Mouse (Mus musculus): ENCODE measurements around the gene Cntln. TPM values are rescaled to one million over a fixed set of nuclear protein-coding genes. Genes with fewer than 3 reads are reported as not detected.

The Cntln gene
- total RNA-seq, 2 experiments from 2014 or later: 6.1 to 8.0 TPM

- no peak for DNase-seq (ENCODE audit: low spot score in 2 of 2)
Measured at GRCm38 (mm10) chr4:85049933-85050553, 165.9 kb downstream of the Cntln start.

GRCm38 (mm10) chr4:85054616-85055015, 170.5 kb downstream of the Cntln start:
- DNase-seq (ENCODE audit: low spot score in 2 of 2): no peak

DNA sequence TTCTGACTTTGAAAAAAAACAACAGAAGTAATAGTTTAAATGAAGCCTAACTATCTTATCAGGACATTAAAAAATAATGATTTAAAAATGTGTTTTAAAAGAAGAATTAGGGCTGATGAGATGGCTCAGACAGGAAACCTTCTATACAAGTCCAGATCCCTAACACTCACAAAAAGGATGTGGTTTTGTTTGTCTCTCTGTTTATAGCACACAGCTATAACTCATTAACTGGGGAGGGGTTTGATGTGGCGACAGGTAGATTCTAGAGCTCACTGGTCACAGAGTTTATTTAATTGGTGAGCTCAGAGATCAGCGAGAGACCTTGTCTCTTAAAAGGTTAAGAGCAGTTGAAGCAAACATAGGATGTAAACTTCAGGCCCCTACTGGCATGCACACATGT, 175.5 kb downstream of the Cntln start:
- no peak for DNase-seq (ENCODE audit: low spot score in 2 of 2)

DNA sequence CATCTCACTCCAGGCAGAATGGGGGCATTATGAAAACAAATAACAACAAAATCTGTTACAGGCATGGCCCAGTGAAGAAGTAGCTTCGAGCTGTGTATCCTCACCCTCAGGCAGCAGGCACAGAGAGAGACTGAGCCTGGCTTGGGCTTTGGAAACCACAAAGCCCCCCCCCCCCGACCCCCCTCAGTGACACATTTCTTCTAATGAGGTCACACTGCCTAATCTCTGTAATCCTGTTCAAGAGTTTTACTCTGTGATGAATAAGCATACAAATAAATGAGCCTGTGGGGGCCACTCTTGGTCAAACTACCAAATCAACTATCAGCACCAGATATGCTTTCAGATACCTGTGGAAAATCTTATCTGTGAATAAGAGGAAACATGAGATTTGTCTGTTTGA, 177.6 kb downstream of the Cntln start:
- no peak for DNase-seq (ENCODE audit: low spot score in 2 of 2)

DNA sequence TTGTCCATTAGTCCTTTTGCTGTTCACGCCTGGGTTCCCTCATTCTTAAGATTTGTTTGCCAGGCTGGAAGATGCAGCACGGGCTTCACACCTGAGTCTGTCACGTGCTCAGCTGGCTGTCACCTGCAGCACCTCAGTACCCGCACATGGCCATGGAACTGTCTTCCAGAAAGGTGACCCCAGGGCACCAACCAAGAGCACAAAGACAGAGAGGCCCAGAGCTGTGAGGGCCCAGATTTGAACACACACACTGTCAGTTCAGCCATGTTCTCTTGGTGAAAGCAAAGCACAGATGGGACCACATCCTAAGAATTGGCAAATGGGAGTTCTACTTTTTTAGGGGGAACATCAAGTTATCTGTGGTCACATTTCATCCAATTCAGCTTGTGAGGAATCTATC, 211.9 kb downstream of the Cntln start:
- no peak for DNase-seq (ENCODE audit: low spot score in 2 of 2)

GRCm38 (mm10) chr4:85096682-85097081, 212.6 kb downstream of the Cntln start:
- DNase-seq (ENCODE audit: low spot score in 2 of 2): peak; percentile 43 to 60

GRCm38 (mm10) chr4:85102168-85102567, 218.1 kb downstream of the Cntln start:
- DNase-seq (ENCODE audit: low spot score in 2 of 2): no peak

- no peak for DNase-seq (ENCODE audit: low spot score in 2 of 2)
Measured at GRCm38 (mm10) chr4:85106416-85106815, 222.3 kb downstream of the Cntln start.

DNA sequence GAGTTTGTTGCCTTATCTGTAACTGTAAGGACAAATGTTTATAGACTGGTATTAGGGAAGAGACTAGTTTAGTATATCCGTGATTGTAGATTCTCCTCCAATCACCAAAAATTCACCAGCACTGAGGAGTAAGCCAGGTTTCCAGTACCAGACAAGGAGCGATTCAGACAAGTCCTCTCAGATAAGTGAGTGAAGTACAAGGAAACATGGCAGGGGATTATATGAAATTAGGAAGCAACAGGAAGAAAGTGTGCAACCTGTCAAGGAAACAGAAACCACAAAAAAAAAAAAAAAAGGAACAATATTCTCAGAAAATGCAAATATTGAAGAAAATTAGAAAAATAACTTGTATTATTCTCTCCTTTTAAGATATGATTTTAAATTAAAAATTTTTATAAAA, 222.9 kb downstream of the Cntln start:
- DNase-seq (ENCODE audit: low spot score in 2 of 2): no peak

DNA sequence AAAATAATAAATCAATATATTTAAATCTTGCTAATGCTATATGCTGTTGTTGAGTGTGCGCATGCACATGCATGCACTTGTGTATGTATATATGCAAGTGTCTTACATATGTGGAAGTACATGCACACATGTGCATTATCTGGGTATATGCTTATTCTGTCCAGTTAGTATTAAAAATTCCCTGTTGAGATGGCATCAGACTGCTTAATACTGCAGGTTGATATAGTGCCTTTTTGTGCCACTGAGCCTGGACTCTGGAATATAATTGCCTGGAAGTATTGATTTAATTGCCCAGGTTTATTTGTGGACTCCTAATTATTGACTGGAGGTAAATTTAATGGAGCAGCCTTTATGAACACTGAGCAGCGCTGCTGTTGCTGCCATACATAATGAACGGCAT, 236.2 kb downstream of the Cntln start:
- no peak for DNase-seq (ENCODE audit: low spot score in 2 of 2)

- no peak for DNase-seq (ENCODE audit: low spot score in 2 of 2)
Measured at GRCm38 (mm10) chr4:85149726-85150125, 265.6 kb downstream of the Cntln start.

GRCm38 (mm10) chr4:85151881-85152280, 267.8 kb downstream of the Cntln start:
- no peak for DNase-seq (ENCODE audit: low spot score in 2 of 2)

GRCm38 (mm10) chr4:85154361-85154760, 270.3 kb downstream of the Cntln start:
- DNase-seq (ENCODE audit: low spot score in 2 of 2): no peak

- no peak for DNase-seq (ENCODE audit: low spot score in 2 of 2)
Measured at GRCm38 (mm10) chr4:85161156-85161555, 277.0 kb downstream of the Cntln start.

DNA sequence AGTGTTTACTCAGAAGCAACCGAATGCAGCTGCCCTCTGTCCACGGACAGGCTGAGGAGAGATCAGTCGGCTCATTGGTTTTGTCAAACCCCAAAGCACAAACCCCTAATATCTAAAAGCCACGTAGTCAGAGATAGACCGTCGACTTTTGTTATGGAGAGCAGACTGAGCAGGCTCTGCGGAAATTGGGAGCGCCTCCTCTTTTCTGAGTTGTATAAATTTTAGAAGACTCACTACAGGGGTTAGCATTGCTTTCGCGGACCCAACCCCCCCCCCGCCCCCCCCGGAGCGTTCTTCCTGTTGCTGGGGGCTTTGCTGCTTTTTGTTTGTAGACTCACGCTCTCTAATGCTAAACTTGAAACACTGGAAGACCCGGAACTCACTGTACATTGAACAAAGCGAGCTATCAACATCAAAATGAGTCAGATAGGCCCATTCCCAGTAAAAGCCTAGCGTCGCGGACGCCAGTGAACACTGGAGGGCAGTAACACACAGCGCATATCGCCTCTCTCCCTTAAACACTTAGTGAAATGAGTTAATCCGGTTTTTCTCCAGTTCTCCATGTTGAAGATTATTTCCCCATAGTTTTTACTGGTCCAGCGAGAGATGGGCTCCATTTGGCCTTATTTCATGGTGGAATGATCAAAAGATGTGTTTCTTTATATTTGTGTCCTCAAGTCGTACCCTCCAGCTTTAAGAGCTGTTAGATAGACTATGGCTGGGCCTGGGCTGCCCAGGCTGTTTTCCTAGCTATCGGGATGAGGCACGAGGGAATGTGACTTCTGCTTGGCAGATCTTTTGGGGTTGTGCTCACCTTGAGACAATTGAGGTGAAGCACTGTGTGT, 278.6 kb downstream of the Cntln start:
- DNase-seq (ENCODE audit: low spot score in 2 of 2): peak; percentile 37 to 47

DNA sequence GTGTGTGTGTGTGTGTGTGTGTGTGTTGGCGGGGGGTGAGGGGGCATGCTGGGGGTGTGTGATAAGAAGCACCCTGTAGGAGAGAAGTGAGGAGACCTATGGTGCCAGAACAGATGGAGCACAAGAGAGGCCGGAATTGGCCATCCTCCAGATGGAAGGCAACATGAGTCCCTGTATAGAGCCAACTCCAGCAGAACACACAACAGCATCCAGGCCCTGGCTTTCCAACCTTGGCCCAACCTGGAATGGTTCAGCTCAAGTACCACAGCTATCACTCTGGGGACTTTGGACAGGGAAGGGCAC, 279.2 kb downstream of the Cntln start:
- no peak for DNase-seq (ENCODE audit: low spot score in 2 of 2)

GRCm38 (mm10) chr4:85168001-85168400, 283.9 kb downstream of the Cntln start:
- DNase-seq (ENCODE audit: low spot score in 2 of 2): no peak

GRCm38 (mm10) chr4:85175466-85175865, 291.4 kb downstream of the Cntln start:
- no peak for DNase-seq (ENCODE audit: low spot score in 2 of 2)

GRCm38 (mm10) chr4:85178394-85179051, 294.4 kb downstream of the Cntln start:
- no peak for DNase-seq (ENCODE audit: low spot score in 2 of 2)
